Mouse (Mus musculus): ENCODE measurements around the gene Psmc3.

GRCm38 (mm10) chr2:91053934-91054382 lies at the start of gene Psmc3:
- TF ChIP-seq CTCF (IDR thresholded peaks at IDR 0.05; ENCODE audit: control insufficient read depth, insufficient read depth, insufficient replicate concordance, low read depth, low read length) (no peak), POLR2A (IDR thresholded peaks at IDR 0.05; ENCODE audit: control insufficient read depth, low read depth, low read length) (peak; percentile 92)

Data from testis, adult 2 months (tissue).